Mouse (Mus musculus): ENCODE measurements around the gene Hsd17b14. TPM values are rescaled to one million over a fixed set of nuclear protein-coding genes. Genes with fewer than 3 reads are reported as not detected.

Gene Hsd17b14
- polyA plus RNA-seq, 1 experiment = 43.9 TPM

- H3K27ac ChIP-seq (ENCODE audit: insufficient read depth, low read depth, low read length) = no peak overlapping the region
- no peaks in the 10 kb centered on the region for H3K27me3 ChIP-seq (replicated peaks; ENCODE audit: control insufficient read depth, insufficient read depth, low read length)
- TF ChIP-seq POLR2A (IDR thresholded peaks at IDR 0.05; ENCODE audit: low read depth, low read length) (no peak), CTCF (conservative IDR thresholded peaks at IDR 0.05; ENCODE audit: insufficient read depth, insufficient read length, low read depth, low read length) (no peak)
- 54% methylated on average over 9 of the region's 9 CpGs for WGBS
- no peak for DNase-seq
- H3K4me3 ChIP-seq (ENCODE audit: insufficient read depth, low read depth, low read length) = no peak overlapping the region
- no peaks in the 10 kb centered on the region; the same call in 1 of the 2 replicates for H3K4me1 ChIP-seq (ENCODE audit: control insufficient read depth, insufficient read depth, low read length)
- H3K36me3 ChIP-seq (ENCODE audit: control insufficient read depth, insufficient read depth, low read length) = no peaks in the 10 kb centered on the region
Measured at GRCm38 (mm10) chr7:45605704-45606289, 51.1 kb downstream of the Hsd17b14 start.

GRCm38 (mm10) chr7:45609511-45609910, 54.8 kb downstream of the Hsd17b14 start:
- Histone ChIP-seq H3K36me3 (ENCODE audit: control insufficient read depth, insufficient read depth, low read length) (no peaks in the 10 kb centered on the region), H3K4me3 (ENCODE audit: insufficient read depth, low read depth, low read length) (no peak overlapping the region), H3K27me3 (replicated peaks; ENCODE audit: control insufficient read depth, insufficient read depth, low read length) (no peaks in the 10 kb centered on the region), H3K4me1 (ENCODE audit: control insufficient read depth, insufficient read depth, low read length) (no peaks in the 10 kb centered on the region; the same call in 1 of the 2 replicates), H3K27ac (ENCODE audit: insufficient read depth, low read depth, low read length) (no peak overlapping the region)
- TF ChIP-seq CTCF (conservative IDR thresholded peaks at IDR 0.05; ENCODE audit: insufficient read depth, insufficient read length, low read depth, low read length) (no peak), POLR2A (IDR thresholded peaks at IDR 0.05; ENCODE audit: low read depth, low read length) (no peak)
- no peak for DNase-seq
- WGBS = 67% methylated on average over 1 of the region's 1 CpGs

GRCm38 (mm10) chr7:45616277-45616676, 61.6 kb downstream of the Hsd17b14 start:
- H3K27me3 ChIP-seq (replicated peaks; ENCODE audit: control insufficient read depth, insufficient read depth, low read length) = no peaks in the 10 kb centered on the region
- no peak overlapping the region for H3K4me3 ChIP-seq (ENCODE audit: insufficient read depth, low read depth, low read length)
- peak; percentile 62 for DNase-seq
- no peak for TF ChIP-seq POLR2A (IDR thresholded peaks at IDR 0.05; ENCODE audit: low read depth, low read length)
- TF ChIP-seq CTCF (conservative IDR thresholded peaks at IDR 0.05; ENCODE audit: insufficient read depth, insufficient read length, low read depth, low read length) = no peak
- H3K27ac ChIP-seq (ENCODE audit: insufficient read depth, low read depth, low read length) = no peak overlapping the region
- no peaks in the 10 kb centered on the region; the same call in 1 of the 2 replicates for H3K4me1 ChIP-seq (ENCODE audit: control insufficient read depth, insufficient read depth, low read length)
- 42% methylated on average over 6 of the region's 6 CpGs for WGBS
- no peaks in the 10 kb centered on the region for H3K36me3 ChIP-seq (ENCODE audit: control insufficient read depth, insufficient read depth, low read length)

- Histone ChIP-seq H3K4me3 (ENCODE audit: insufficient read depth, low read depth, low read length) (no peak within 1 kb of the TSS), H3K36me3 (ENCODE audit: control insufficient read depth, insufficient read depth, low read length) (no peaks in the 10 kb centered on the region), H3K27ac (ENCODE audit: insufficient read depth, low read depth, low read length) (no peak within 1 kb of the TSS), H3K4me1 (ENCODE audit: control insufficient read depth, insufficient read depth, low read length) (no peaks in the 10 kb centered on the region), H3K27me3 (replicated peaks; ENCODE audit: control insufficient read depth, insufficient read depth, low read length) (no peaks in the 10 kb centered on the region)
- TF ChIP-seq CTCF (conservative IDR thresholded peaks at IDR 0.05; ENCODE audit: insufficient read depth, insufficient read length, low read depth, low read length) (no peak), POLR2A (IDR thresholded peaks at IDR 0.05; ENCODE audit: low read depth, low read length) (no peak)
- peak; percentile 46 for DNase-seq
- 19% methylated on average over 31 of the region's 31 CpGs for WGBS
Measured at GRCm38 (mm10) chr7:45617042-45617695, 62.5 kb downstream of the Hsd17b14 start, which contains the start of gene Fut1. Gene Fut1, plus strand, starts transcription at chr7:45617289.

Other genes starting within 250 kb of the Hsd17b14 start
- 17.9 and 18.2 TPM in 2 replicates for gene Trpm4, start 221.1 kb upstream of the Hsd17b14 start, polyA plus RNA-seq (2012; rRNA removed)
- gene Hrc, start 219.6 kb upstream of the Hsd17b14 start, polyA plus RNA-seq (2012; rRNA removed) = 0.14 and 3.2 TPM in 2 replicates
- gene Ppfia3, start 187.9 kb upstream of the Hsd17b14 start, polyA plus RNA-seq (2012; rRNA removed) = 0.50 and 0.64 TPM in 2 replicates
- 2.7 and 3.9 TPM in 2 replicates for gene Lin7b, start 184.3 kb upstream of the Hsd17b14 start, polyA plus RNA-seq (2012; rRNA removed)
- gene Snrnp70, start 159.2 kb upstream of the Hsd17b14 start, polyA plus RNA-seq (2012; rRNA removed) = 137 and 138 TPM in 2 replicates
- 0.07 and 0.91 TPM in 2 replicates for gene Kcna7, start 149.2 kb upstream of the Hsd17b14 start, polyA plus RNA-seq (2012; rRNA removed)
- gene Ntf5, start 141.2 kb upstream of the Hsd17b14 start, polyA plus RNA-seq (2012; rRNA removed) = 0.44 and 0.58 TPM in 2 replicates
- not detected in 2 replicates for gene Lhb, start 134.1 kb upstream of the Hsd17b14 start, polyA plus RNA-seq (2012; rRNA removed)
- 57.4 and 61.2 TPM in 2 replicates for gene Gys1, start 120.0 kb upstream of the Hsd17b14 start, polyA plus RNA-seq (2012; rRNA removed)
- gene Ruvbl2, start 116.8 kb upstream of the Hsd17b14 start, polyA plus RNA-seq (2012; rRNA removed) = 36.3 and 42.7 TPM in 2 replicates
- gene Ftl1, start 95.0 kb upstream of the Hsd17b14 start, polyA plus RNA-seq (2012; rRNA removed) = 6,932 and 8,155 TPM in 2 replicates
- 104 and 112 TPM in 2 replicates for gene Bax, start 88.0 kb upstream of the Hsd17b14 start, polyA plus RNA-seq (2012; rRNA removed)
- gene Tulp2, start 73.0 kb upstream of the Hsd17b14 start, polyA plus RNA-seq (2012; rRNA removed) = 0.20 and 0.46 TPM in 2 replicates
- 1.1 and 1.2 TPM in 2 replicates for gene Gm45808, start 68.1 kb upstream of the Hsd17b14 start, polyA plus RNA-seq (2012; rRNA removed)
- 6.0 and 6.1 TPM in 2 replicates for gene Dhdh, start 66.1 kb upstream of the Hsd17b14 start, polyA plus RNA-seq (2012; rRNA removed)
- 397 and 405 TPM in 2 replicates for gene Nucb1, start 44.5 kb upstream of the Hsd17b14 start, polyA plus RNA-seq (2012; rRNA removed)
- 26.6 and 28.2 TPM in 2 replicates for gene Ppp1r15a, start 28.6 kb upstream of the Hsd17b14 start, polyA plus RNA-seq (2012; rRNA removed)
- gene Plekha4, start 28.6 kb upstream of the Hsd17b14 start, polyA plus RNA-seq (2012; rRNA removed) = 4.6 and 5.9 TPM in 2 replicates
- gene Bcat2, start 15.3 kb downstream of the Hsd17b14 start, polyA plus RNA-seq (2012; rRNA removed) = 185 and 188 TPM in 2 replicates
- gene Fgf21, start 60.6 kb downstream of the Hsd17b14 start, polyA plus RNA-seq (2012; rRNA removed) = not detected in 2 replicates
- gene Fut1, start 62.4 kb downstream of the Hsd17b14 start, polyA plus RNA-seq (2012; rRNA removed) = 0.05 and 0.11 TPM in 2 replicates
- gene Izumo1, start 66.9 kb downstream of the Hsd17b14 start, polyA plus RNA-seq (2012; rRNA removed) = 0.29 and 0.34 TPM in 2 replicates
- 19.9 and 20.4 TPM in 2 replicates for gene Rasip1, start 72.6 kb downstream of the Hsd17b14 start, polyA plus RNA-seq (2012; rRNA removed)
- gene Mamstr, start 85.1 kb downstream of the Hsd17b14 start, polyA plus RNA-seq (2012; rRNA removed) = 2.1 and 2.5 TPM in 2 replicates
- gene Fut2, start 111.5 kb downstream of the Hsd17b14 start, polyA plus RNA-seq (2012; rRNA removed) = not detected in 2 replicates
- 0.09 TPM in 1 of 2 replicates, not detected in the other for gene Ntn5, start 129.1 kb downstream of the Hsd17b14 start, polyA plus RNA-seq (2012; rRNA removed)
- gene Sec1, start 139.5 kb downstream of the Hsd17b14 start, polyA plus RNA-seq (2012; rRNA removed) = 0.22 and 0.23 TPM in 2 replicates
- gene Car11, start 144.9 kb downstream of the Hsd17b14 start, polyA plus RNA-seq (2012; rRNA removed) = 8.1 and 8.3 TPM in 2 replicates
- gene Dbp, start 150.2 kb downstream of the Hsd17b14 start, polyA plus RNA-seq (2012; rRNA removed) = 106 and 116 TPM in 2 replicates
- gene Rpl18, start 160.6 kb downstream of the Hsd17b14 start, polyA plus RNA-seq (2012; rRNA removed) = 955 and 1,014 TPM in 2 replicates
- gene Sphk2, start 163.1 kb downstream of the Hsd17b14 start, polyA plus RNA-seq (2012; rRNA removed) = 57.2 and 68.3 TPM in 2 replicates
- gene Fam83e, start 166.3 kb downstream of the Hsd17b14 start, polyA plus RNA-seq (2012; rRNA removed) = 0.19 and 0.35 TPM in 2 replicates
- gene Spaca4, start 170.9 kb downstream of the Hsd17b14 start, polyA plus RNA-seq (2012; rRNA removed) = 0.15 and 0.28 TPM in 2 replicates
- 5.7 and 7.3 TPM in 2 replicates for gene Lmtk3, start 228.8 kb downstream of the Hsd17b14 start, polyA plus RNA-seq (2012; rRNA removed)
- gene Sult2b1, start 229.8 kb downstream of the Hsd17b14 start, polyA plus RNA-seq (2012; rRNA removed) = 4.2 and 6.1 TPM in 2 replicates

Data from kidney, adult 2 months (tissue).